Mouse (Mus musculus) kidney, postnatal 0 days (tissue): ENCODE results near the gene Trim11. TPM values are rescaled to one million over a fixed set of nuclear protein-coding genes. Genes with fewer than 3 reads are reported as not detected.

Source experiments
- ATAC-seq: fragments of 200-750 bp; cut with Nextera tagmentation; replicated peaks from 2 replicates; pipeline ENCODE4 v1.8.0; 2017; ENCODE audit warnings: low read depth, moderate number of reproducible peaks, moderate TSS enrichment, moderate library complexity; ENCODE audit not compliant: low FRiP score
- DNase-seq: peaks from one replicate; pipeline ENCODE4 v3.0.0-alpha.2; 2016; ENCODE audit warnings: low spot score
- H3K27ac ChIP-seq: fragments of 300-500 bp; sonication (generic); 2 replicates; pipeline ENCODE4 v1.5.1; 2014; ENCODE audit warnings: mild to moderate bottlenecking
- H3K27me3 ChIP-seq: fragments of 300-500 bp; sonication (generic); 2 replicates; pipeline ENCODE4 v1.6.1; 2014; ENCODE audit warnings: low read length, mixed read lengths; ENCODE audit not compliant: insufficient read depth
- H3K36me3 ChIP-seq: fragments of 300-500 bp; sonication (generic); 2 replicates; pipeline ENCODE4 v1.6.1; 2014; ENCODE audit warnings: low read length, mixed read lengths; ENCODE audit not compliant: insufficient read depth
- H3K4me1 ChIP-seq: fragments of 300-500 bp; sonication (generic); replicated peaks from 2 replicates; pipeline ENCODE4 v1.6.1; 2014; ENCODE audit warnings: antibody characterized with exemption, low read length, mixed read lengths; ENCODE audit not compliant: insufficient read depth
- H3K4me2 ChIP-seq: fragments of 300-500 bp; sonication (generic); 2 replicates; pipeline ENCODE4 v1.6.1; 2014; ENCODE audit warnings: mild to moderate bottlenecking, low read length, moderate library complexity, mixed read lengths
- H3K4me3 ChIP-seq: fragments of 300-500 bp; sonication (generic); replicated peaks from 2 replicates; pipeline ENCODE4 v1.5.1; 2014; ENCODE audit warnings: low read depth, low read length
- H3K9ac ChIP-seq: fragments of 300-500 bp; sonication (generic); 2 replicates; pipeline ENCODE4 v1.6.1; 2014; ENCODE audit warnings: low read depth, low read length
- H3K9me3 ChIP-seq: fragments of 300-500 bp; sonication (generic); replicated peaks from 2 replicates; pipeline ENCODE4 v1.6.1; 2016; ENCODE audit warnings: low read length, inconsistent platforms, mixed read lengths
- CTCF ChIP-seq: IDR thresholded peaks from 2 replicates; pipeline ENCODE4 v1.5.1; 2016; ENCODE audit warnings: antibody characterized with exemption, low read depth, mild to moderate bottlenecking, moderate library complexity
- WGBS: fragments of 180-500 bp; shearing (Covaris S2); extraction: QIAGEN DNeasy Blood & Tissue Kit; methylation state at CpG from one replicate; pipeline ENCODE4 v1.1.7; 2014; 5-methylcytosine and 5-hydroxymethylcytosine counted together
- polyA plus RNA-seq: library from polyadenylated mRNA; unstranded; fragments of >200 nt; fragmentation: Nextera tagmentation; extraction: Ambion mirVana; gene quantifications from 2 replicates; pipeline ENCODE4 v1.2.1, GENCODE M21; 2015

Gene Trim11
- polyA plus RNA-seq, 1 experiment from 2014 or later: 16.3 TPM

DNA sequence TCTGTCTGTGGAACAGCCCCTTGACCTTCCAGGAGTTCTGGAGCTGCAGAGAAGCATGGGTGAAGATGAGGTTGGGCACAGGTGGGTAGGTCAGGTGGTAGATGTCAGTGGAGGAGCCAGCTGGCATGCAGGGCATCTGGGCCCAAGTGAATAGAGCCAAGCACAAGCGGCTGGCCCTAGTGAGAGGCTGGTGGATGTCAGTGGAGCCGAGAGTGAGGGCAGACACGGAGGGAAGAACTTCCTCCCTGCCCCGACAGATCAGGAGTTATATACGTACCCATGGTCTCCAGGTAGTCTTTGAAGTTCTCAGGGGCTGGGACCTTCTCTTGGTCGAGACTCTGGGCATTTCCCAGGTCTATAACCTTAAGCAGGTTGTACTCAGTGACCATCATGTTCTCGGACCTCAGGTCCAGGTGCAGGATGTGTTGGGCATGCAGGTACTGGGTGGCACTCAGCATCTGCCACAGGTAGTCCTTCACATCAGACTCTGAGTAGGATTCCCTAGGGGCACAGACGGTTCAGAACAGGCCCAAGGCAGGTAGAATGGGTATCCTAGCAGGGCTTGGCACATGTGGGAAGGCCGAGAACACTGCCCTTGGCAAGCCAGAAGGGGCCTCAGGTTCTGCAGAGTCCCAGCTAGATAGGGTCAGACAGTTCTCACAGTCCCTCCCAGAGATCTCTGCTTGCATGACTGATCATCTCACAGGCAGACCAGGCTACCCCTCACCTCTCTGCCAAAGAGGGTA lies 17.3 kb downstream of the Trim11 start:
- no peak overlapping the region for H3K4me2 ChIP-seq
- H3K4me1 ChIP-seq: 0 out of 2 replicates have a peak, but pooled peaks cover 3% of the 10 kb centered on the region
- no peaks in the 10 kb centered on the region for H3K9me3 ChIP-seq
- no peak for ATAC-seq
- no peak overlapping the region for H3K27ac ChIP-seq
- DNase-seq: no peak
- H3K4me3 ChIP-seq: no peak overlapping the region
- 83% methylated on average over 9 of the region's 9 CpGs for WGBS
- H3K36me3 ChIP-seq: peaks cover 6% of the 10 kb centered on the region; the same call in 1 of the 2 replicates
- H3K9ac ChIP-seq: no peak overlapping the region
- no peaks in the 10 kb centered on the region for H3K27me3 ChIP-seq
- TF ChIP-seq CTCF: no peak

DNA sequence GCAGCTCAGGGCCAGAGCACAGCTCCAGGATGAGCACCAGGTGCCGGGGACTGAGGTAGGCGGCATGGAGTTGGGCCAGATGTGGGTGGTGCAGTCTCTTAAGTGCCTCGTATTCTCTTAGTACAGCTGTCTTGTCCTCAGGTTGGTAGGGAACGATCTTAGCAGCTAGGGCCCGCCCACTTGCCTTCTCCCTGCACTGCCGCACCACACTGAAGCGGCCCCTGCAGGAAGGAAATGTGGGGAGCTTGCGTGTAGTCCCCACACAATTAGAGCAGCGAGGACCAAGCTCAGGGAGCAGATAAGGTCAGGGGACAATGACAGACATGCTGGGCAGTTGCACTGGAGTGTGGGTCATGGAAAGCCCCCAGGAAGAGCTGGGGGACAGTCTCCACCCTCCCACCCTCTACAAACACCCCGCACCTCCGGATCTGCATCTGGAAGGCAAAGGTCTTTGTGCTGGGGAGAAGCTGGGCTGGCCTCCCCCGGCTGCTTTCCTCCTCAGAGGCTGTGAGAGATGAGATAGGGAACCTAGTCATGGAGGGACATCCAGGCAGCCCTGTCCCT lies 18.0 kb downstream of the Trim11 start:
- Histone ChIP-seq H3K9me3 (no peaks in the 10 kb centered on the region), H3K27me3 (no peaks in the 10 kb centered on the region), H3K4me1 (0 out of 2 replicates have a peak, but pooled peaks cover 3% of the 10 kb centered on the region), H3K4me3 (no peak overlapping the region), H3K36me3 (0 out of 2 replicates have a peak, but pooled peaks cover 1% of the 10 kb centered on the region), H3K4me2 (no peak overlapping the region), H3K27ac (no peak overlapping the region), H3K9ac (no peak overlapping the region)
- ATAC-seq (no peak), DNase-seq (no peak)
- WGBS: 45% methylated on average over 12 of the region's 12 CpGs
- 0 out of 2 replicates have a peak, but pooled peaks have one; percentile 6 for TF ChIP-seq CTCF

DNA sequence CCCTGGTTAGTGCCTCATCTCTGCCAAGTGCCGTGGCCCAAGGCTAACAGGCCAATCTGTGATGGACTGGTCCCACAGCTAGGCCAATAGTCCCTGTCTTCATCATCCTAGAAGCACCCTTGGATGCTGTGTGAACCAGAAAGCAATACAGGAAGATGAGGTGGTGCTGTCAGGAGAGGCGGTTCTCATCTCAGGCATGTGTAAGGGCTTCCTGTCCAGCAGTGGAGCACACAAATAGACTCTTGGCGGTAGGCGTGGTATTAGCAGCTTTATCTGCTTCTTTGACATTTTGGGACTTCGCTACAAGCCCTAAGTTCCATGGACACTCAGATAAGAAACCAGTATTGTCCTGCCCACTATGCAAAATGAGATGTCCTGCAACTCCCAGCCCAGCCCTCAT lies 19.6 kb downstream of the Trim11 start:
- 79% methylated on average over 5 of the region's 5 CpGs for WGBS
- ATAC-seq (no peak), DNase-seq (no peak)
- no peaks in the 10 kb centered on the region for H3K27me3 ChIP-seq
- no peak overlapping the region for H3K27ac ChIP-seq
- no peak overlapping the region for H3K9ac ChIP-seq
- H3K36me3 ChIP-seq: no peaks in the 10 kb centered on the region
- TF ChIP-seq CTCF: no peak
- H3K9me3 ChIP-seq: no peaks in the 10 kb centered on the region
- H3K4me3 ChIP-seq: no peak overlapping the region
- H3K4me1 ChIP-seq: 0 out of 2 replicates have a peak, but pooled peaks cover 3% of the 10 kb centered on the region
- H3K4me2 ChIP-seq: no peak overlapping the region

DNA sequence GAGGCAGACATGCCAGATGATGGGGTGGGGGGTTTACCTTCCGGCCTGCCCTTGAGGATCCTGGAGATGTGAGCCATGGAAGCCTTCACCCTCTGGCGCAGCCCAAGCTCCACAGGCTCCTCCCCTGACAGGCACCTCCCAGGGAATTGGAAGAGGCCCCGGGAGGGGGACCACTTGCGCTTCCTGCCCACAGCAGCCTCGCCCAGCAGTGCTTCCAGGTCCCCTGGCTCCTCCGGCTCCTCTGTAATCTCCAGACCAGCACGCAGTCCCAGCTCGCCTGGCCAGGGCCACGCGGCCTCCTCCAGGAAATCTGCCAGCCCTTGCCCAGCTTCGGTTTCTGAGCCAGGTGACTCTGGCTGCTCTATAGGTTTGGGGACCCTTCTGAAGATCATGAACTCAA lies 21.3 kb downstream of the Trim11 start:
- no peak overlapping the region for H3K27ac ChIP-seq
- no peaks in the 10 kb centered on the region for H3K9me3 ChIP-seq
- H3K4me1 ChIP-seq: 0 out of 2 replicates have a peak, but pooled peaks cover 2% of the 10 kb centered on the region
- H3K9ac ChIP-seq: no peak overlapping the region
- ATAC-seq: no peak
- no peak overlapping the region for H3K4me2 ChIP-seq
- H3K27me3 ChIP-seq: no peaks in the 10 kb centered on the region
- no peaks in the 10 kb centered on the region for H3K36me3 ChIP-seq
- no peak for TF ChIP-seq CTCF
- DNase-seq: peak; percentile 25
- H3K4me3 ChIP-seq: no peak overlapping the region
- 34% methylated on average over 11 of the region's 11 CpGs for WGBS

DNA sequence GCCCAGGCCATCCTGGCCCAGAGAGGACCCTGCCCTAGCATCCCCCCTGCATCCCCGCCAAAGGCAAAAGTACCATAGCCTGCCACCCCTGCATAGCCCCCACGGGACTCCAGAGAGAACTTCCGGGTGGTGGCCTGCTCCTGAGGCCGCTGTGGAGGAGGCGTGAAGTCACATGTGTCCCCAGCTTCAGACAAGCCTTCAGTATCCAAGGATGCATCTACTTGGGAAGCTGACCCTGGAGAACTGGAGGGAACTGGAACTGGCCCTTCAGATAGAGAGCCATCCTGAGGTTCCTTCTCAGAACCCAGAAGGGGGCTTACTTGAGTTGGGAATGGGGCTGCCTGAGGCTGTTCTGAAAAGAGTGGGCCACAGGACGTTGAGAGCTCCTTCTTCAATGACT lies 21.9 kb downstream of the Trim11 start:
- TF ChIP-seq CTCF: no peak
- Histone ChIP-seq H3K27ac (no peak overlapping the region), H3K4me2 (no peak overlapping the region), H3K4me1 (no peaks in the 10 kb centered on the region), H3K27me3 (no peaks in the 10 kb centered on the region), H3K36me3 (no peaks in the 10 kb centered on the region), H3K9me3 (no peaks in the 10 kb centered on the region), H3K9ac (no peak overlapping the region), H3K4me3 (no peak overlapping the region)
- DNase-seq (no peak), ATAC-seq (no peak)
- WGBS: 71% methylated on average over 6 of the region's 6 CpGs

DNA sequence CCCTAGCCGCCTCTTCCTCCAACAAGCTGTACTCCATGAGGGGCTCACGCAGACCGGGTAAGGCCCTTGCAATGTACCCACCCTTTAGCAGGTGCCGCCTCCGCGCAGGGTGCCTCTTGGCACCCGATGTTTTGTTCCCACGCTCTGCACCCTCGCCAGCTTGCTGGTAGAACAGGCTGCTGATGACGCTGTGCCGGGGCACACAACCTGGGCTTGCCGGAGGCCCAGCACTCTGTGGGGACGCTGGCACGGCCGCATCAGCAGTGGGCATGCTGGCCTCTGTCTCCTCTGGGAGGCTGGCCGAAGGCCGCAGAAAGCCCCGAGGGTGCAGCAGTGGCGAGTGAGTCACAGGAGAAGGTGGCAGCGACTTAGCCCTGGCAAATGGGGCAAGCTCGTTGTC lies 22.7 kb downstream of the Trim11 start:
- H3K9me3 ChIP-seq: no peaks in the 10 kb centered on the region
- no peaks in the 10 kb centered on the region for H3K27me3 ChIP-seq
- DNase-seq (no peak), ATAC-seq (no peak)
- 89% methylated on average over 21 of the region's 21 CpGs for WGBS
- H3K9ac ChIP-seq: no peak overlapping the region
- TF ChIP-seq CTCF: no peak
- H3K4me1 ChIP-seq: no peaks in the 10 kb centered on the region
- no peak overlapping the region for H3K4me2 ChIP-seq
- no peak overlapping the region for H3K4me3 ChIP-seq
- no peak overlapping the region for H3K27ac ChIP-seq
- H3K36me3 ChIP-seq: no peaks in the 10 kb centered on the region
